Mouse (Mus musculus) kidney, embryonic 16.5 days (tissue): ENCODE data around the gene Dscam. TPM values are rescaled to one million over a fixed set of nuclear protein-coding genes. Genes with fewer than 3 reads are reported as not detected.
A peak's percentile ranks its signal among the peaks of the same experiment; 100 is the strongest.
"Not testable (repeated sequence)": the region's sequence is repeated elsewhere in the genome, so short reads cannot be mapped to it uniquely, and the experiment has no call there.

Experiments used
- ATAC-seq: fragments of 200-750 bp; cut with Nextera tagmentation; 2 replicates; pipeline ENCODE4 v1.8.0; 2017; ENCODE audit warnings: moderate TSS enrichment; ENCODE audit not compliant: low FRiP score, low TSS enrichment
- H3K27ac ChIP-seq: fragments of 300-500 bp; sonication (generic); 2 replicates; pipeline ENCODE4 v1.5.1; 2014; ENCODE audit warnings: low read length
- H3K27me3 ChIP-seq: fragments of 300-500 bp; sonication (generic); 2 replicates; pipeline ENCODE4 v1.6.1; 2014; ENCODE audit warnings: low read length, control low read depth, mixed read lengths; ENCODE audit not compliant: insufficient read depth
- H3K36me3 ChIP-seq: fragments of 300-500 bp; sonication (generic); 2 replicates; pipeline ENCODE4 v1.6.1; 2014; ENCODE audit warnings: low read length, control low read depth, mixed read lengths; ENCODE audit not compliant: insufficient read depth
- H3K4me1 ChIP-seq: fragments of 300-500 bp; sonication (generic); 2 replicates; pipeline ENCODE4 v1.6.1; 2014; ENCODE audit warnings: low read length, control low read depth, mixed read lengths; ENCODE audit not compliant: insufficient read depth
- H3K4me2 ChIP-seq: fragments of 300-500 bp; sonication (generic); replicated peaks from 2 replicates; pipeline ENCODE4 v1.6.1; 2014; ENCODE audit warnings: low read depth, low read length
- H3K4me3 ChIP-seq: fragments of 300-500 bp; sonication (generic); 2 replicates; pipeline ENCODE4 v1.5.1; 2014; ENCODE audit warnings: mild to moderate bottlenecking, low read length
- H3K9ac ChIP-seq: fragments of 300-500 bp; sonication (generic); replicated peaks from 2 replicates; pipeline ENCODE4 v1.6.1; 2014; ENCODE audit warnings: low read length
- H3K9me3 ChIP-seq: fragments of 300-500 bp; sonication (generic); 2 replicates; pipeline ENCODE4 v1.6.1; 2016; ENCODE audit warnings: low read length, control low read depth
- WGBS: fragments of 180-500 bp; shearing (Covaris S2); extraction: QIAGEN DNeasy Blood & Tissue Kit; methylation state at CpG from one replicate; pipeline ENCODE4 v1.1.7; 2014; 5-methylcytosine and 5-hydroxymethylcytosine counted together
- polyA plus RNA-seq: library from polyadenylated mRNA; unstranded; fragments of >200 nt; fragmentation: Nextera tagmentation; extraction: Ambion mirVana; gene quantifications from 2 replicates; pipeline ENCODE4 v1.2.1, GENCODE M21; 2015

Dscam gene
- polyA plus RNA-seq, 1 experiment from 2014 or later: 0.04 TPM

DNA sequence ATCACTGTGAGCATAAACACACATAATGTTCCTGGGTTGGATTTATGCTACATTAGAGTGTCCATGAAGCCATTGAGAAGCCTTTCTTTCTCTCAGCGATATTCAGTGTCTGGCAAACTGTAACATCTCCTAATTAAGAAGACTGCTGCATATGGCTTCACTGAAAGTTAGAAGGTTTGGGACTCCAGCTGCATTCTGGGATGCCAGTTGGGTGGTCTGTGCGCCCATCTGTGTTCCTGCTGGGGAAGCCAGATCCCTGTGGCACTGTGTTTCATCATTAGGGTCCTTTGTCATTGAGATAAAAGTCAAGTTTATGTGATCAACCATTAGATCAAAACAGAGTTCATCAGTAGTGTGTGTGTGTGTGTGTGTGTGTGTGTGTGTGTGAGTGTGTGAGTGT lies 284.7 kb downstream of the Dscam start:
- Histone ChIP-seq H3K4me3 (no peak overlapping the region), H3K4me2 (no peak overlapping the region), H3K4me1 (peaks cover 11% of the 10 kb centered on the region), H3K9ac (no peak overlapping the region), H3K36me3 (no peaks in the 10 kb centered on the region), H3K27me3 (no peaks in the 10 kb centered on the region), H3K27ac (no peak overlapping the region), H3K9me3 (no peaks in the 10 kb centered on the region)
- WGBS: 77% methylated on average over 2 of the region's 2 CpGs
- ATAC-seq: no peak

DNA sequence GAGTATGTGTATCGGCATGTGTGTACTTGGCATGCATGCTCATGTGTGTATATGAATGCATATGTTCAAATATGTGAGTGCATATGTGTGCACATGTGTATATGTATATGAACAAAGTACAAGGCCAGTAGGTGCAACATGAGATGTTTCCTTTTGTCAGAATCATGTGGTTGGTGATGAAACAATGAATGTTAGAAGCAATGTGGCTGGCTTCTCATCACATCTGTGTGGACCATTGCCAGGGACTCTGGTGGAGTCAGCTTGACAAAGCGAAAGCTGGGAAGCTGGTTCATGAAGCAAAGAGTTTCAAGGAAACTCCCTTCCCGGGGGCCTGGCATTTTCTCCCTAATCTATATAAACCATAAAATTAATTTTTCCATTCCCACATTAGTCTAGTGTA lies 286.0 kb downstream of the Dscam start:
- H3K4me2 ChIP-seq, H3K36me3 ChIP-seq, H3K9me3 ChIP-seq, H3K27ac ChIP-seq, H3K27me3 ChIP-seq, ATAC-seq, H3K9ac ChIP-seq, H3K4me3 ChIP-seq: not testable (repeated sequence)
- WGBS: 91% methylated on average over 2 of the region's 3 CpGs
- peaks cover 11% of the 10 kb centered on the region for H3K4me1 ChIP-seq

DNA sequence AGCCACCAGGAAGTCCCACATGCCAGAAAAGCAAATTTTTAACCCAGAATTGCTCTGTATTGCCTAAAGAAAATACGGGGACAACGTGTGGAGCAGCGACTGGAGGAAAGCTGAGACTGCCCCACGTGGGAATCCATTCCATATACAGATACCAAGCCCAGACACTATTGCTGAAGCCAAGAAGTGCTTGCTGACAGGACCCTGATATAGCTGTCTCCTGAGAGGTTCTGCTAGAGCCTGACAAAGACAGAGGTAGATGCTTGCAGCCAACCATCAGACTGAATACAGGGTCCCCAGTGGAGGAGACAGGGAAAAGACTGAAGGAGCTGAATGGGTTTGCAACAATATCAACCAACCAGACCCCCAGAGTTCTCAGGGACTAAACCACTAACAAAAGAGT lies 293.3 kb downstream of the Dscam start:
- 56% methylated on average over 4 of the region's 4 CpGs for WGBS
- Histone ChIP-seq H3K4me2 (no peak overlapping the region), H3K4me3 (no peak overlapping the region), H3K36me3 (no peaks in the 10 kb centered on the region), H3K9ac (no peak overlapping the region), H3K9me3 (no peaks in the 10 kb centered on the region), H3K27me3 (no peaks in the 10 kb centered on the region), H3K27ac (no peak overlapping the region), H3K4me1 (no peaks in the 10 kb centered on the region)
- no peak for ATAC-seq

DNA sequence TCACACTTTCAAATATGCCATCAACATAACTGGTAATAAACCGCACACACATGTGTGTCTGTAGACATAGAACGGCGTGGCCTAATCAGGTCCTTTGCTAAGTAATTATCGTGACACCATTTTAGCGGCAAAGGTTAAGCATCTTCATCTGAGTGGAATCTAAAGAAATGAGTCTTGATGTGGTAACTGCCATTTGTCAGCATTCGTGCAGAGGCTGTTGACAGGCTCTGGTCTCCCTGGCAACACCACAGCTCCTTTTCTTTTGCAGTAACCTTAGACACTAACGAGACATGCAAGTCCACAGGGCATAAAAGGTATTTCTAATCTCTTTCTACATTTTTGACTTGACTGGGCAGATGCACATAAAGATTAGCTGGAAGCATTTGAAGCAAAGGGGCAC lies 297.8 kb downstream of the Dscam start:
- WGBS: 63% methylated on average over 7 of the region's 7 CpGs
- Histone ChIP-seq H3K27ac (no peak overlapping the region), H3K4me2 (no peak overlapping the region), H3K4me3 (no peak overlapping the region), H3K4me1 (no peaks in the 10 kb centered on the region), H3K27me3 (no peaks in the 10 kb centered on the region), H3K9ac (no peak overlapping the region), H3K36me3 (no peaks in the 10 kb centered on the region), H3K9me3 (no peaks in the 10 kb centered on the region)
- no peak for ATAC-seq

DNA sequence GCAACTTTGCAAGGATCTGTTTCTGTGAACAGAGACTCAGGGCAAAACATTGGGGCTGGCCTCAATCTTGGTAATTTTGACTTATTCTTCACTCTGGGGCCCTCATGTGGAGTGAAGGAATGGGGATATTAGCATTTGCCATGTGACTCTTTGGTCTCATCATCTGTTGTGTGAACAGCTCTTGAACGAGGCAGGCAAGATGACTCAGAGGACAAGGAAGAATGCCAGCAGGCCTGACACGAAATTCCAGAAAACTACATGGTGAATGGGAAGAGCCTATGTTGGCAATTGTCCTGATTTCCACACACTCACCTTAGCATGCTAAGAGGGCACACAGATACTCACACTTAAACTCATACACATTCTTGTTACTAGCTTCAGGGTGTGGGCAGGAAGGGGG lies 313.0 kb downstream of the Dscam start:
- Histone ChIP-seq H3K4me2 (no peak overlapping the region), H3K9me3 (no peaks in the 10 kb centered on the region), H3K36me3 (no peaks in the 10 kb centered on the region), H3K9ac (no peak overlapping the region), H3K27ac (no peak overlapping the region), H3K4me3 (no peak overlapping the region), H3K27me3 (0 out of 2 replicates have a peak, but pooled peaks cover 2% of the 10 kb centered on the region), H3K4me1 (no peaks in the 10 kb centered on the region)
- WGBS: 51% methylated on average over 2 of the region's 2 CpGs
- no peak for ATAC-seq

DNA sequence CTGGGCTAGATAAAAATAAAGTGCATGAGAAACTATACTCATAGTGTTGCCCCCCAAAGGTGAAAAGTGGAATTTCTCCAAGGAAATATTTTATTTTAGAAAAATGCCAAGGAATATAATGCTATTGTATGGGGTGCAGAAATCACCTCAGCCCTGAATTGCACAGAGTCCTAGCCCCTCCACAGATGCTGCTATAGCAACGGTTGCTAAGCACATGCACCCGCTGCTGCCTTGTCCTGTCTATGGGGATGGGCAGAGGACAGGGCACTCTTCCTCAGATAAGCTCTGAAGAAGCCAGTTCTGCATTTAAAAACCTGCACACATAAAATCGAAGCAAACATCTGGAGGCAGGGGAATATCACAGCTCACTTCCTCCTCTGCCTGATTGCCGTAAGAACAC lies 315.5 kb downstream of the Dscam start:
- WGBS: 67% methylated on average over 4 of the region's 4 CpGs
- 0 out of 2 replicates have a peak, but pooled peaks cover 2% of the 10 kb centered on the region for H3K27me3 ChIP-seq
- no peaks in the 10 kb centered on the region for H3K9me3 ChIP-seq
- no peaks in the 10 kb centered on the region for H3K36me3 ChIP-seq
- no peak for ATAC-seq
- H3K27ac ChIP-seq: no peak overlapping the region
- no peaks in the 10 kb centered on the region for H3K4me1 ChIP-seq
- no peak overlapping the region for H3K9ac ChIP-seq
- H3K4me2 ChIP-seq: no peak overlapping the region
- H3K4me3 ChIP-seq: no peak overlapping the region

DNA sequence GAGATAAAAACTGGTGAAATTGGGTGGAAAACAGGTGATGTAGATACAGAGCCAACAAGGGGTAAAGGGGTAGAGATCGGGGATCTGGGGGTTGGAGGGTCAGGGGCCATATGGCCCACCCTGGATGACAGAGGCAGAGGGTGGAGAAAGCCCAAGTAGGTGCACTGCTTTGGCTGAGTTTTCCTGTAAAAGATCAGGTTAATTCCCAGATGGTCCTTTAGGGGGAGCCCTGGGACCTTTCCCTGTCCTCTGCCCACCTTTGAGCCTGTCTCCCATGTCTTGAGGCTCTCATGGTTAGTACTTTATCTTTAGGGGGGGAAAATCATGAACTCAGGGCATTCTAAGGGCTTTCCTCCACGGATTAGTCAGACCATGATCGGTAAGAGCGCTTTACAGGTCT lies 318.2 kb downstream of the Dscam start:
- WGBS: 24% methylated on average over 4 of the region's 4 CpGs
- Histone ChIP-seq H3K4me2 (no peak overlapping the region), H3K9me3 (no peaks in the 10 kb centered on the region), H3K36me3 (no peaks in the 10 kb centered on the region), H3K4me1 (no peaks in the 10 kb centered on the region), H3K4me3 (no peak overlapping the region), H3K27ac (no peak overlapping the region), H3K27me3 (0 out of 2 replicates have a peak, but pooled peaks cover 2% of the 10 kb centered on the region), H3K9ac (no peak overlapping the region)
- peak; percentile 31; the same call in 1 of the 2 replicates for ATAC-seq

DNA sequence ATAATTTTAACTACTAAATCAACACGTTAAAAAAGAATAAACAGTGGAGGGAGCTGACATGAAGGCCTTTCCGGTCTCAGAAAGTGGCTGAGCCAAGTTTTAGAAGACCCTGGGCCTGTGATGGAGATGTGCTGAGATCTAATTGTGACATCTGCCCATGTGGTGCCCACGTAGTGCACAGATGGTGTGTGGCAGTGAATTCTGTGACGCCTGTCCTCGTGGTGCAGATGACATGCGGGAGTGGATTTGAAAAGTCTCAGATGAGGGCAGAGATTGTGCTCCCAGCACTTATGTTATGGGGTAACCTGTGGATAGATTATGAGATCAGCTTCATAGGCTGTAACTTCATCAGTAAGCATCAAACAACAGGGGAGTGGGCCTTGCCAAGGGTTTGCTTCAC lies 321.6 kb downstream of the Dscam start:
- H3K4me3 ChIP-seq: no peak overlapping the region
- H3K9ac ChIP-seq: no peak overlapping the region
- 83% methylated on average over 6 of the region's 6 CpGs for WGBS
- H3K27me3 ChIP-seq: 0 out of 2 replicates have a peak, but pooled peaks cover 2% of the 10 kb centered on the region
- no peak overlapping the region for H3K27ac ChIP-seq
- H3K9me3 ChIP-seq: no peaks in the 10 kb centered on the region
- no peak overlapping the region for H3K4me2 ChIP-seq
- H3K4me1 ChIP-seq: peaks cover 9% of the 10 kb centered on the region
- no peak for ATAC-seq
- H3K36me3 ChIP-seq: no peaks in the 10 kb centered on the region

DNA sequence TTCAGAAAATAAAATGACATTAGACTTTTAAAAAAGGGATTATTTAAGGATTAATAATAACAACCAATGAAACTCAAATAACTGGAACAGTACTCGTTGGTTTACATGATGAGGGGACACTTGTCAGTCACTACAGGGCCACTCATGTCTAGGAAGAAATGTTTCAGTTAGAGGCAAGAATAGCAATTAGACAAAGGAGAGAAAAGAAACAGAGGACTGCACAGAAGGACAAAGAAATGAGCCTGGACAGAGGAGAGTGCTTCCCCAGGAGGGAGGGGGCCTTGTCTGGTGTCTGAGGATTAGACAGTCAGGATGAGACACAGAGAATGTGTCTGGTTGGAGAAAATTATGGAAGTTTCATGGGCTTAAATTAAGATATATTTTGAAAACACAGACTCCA lies 324.0 kb downstream of the Dscam start:
- H3K4me3 ChIP-seq: no peak overlapping the region
- no peak for ATAC-seq
- H3K27me3 ChIP-seq: no peaks in the 10 kb centered on the region
- H3K9me3 ChIP-seq: no peaks in the 10 kb centered on the region
- H3K36me3 ChIP-seq: no peaks in the 10 kb centered on the region
- no peak overlapping the region for H3K9ac ChIP-seq
- peaks cover 9% of the 10 kb centered on the region for H3K4me1 ChIP-seq
- H3K27ac ChIP-seq: no peak overlapping the region
- H3K4me2 ChIP-seq: no peak overlapping the region
- 50% methylated on average over 1 of the region's 1 CpGs for WGBS

DNA sequence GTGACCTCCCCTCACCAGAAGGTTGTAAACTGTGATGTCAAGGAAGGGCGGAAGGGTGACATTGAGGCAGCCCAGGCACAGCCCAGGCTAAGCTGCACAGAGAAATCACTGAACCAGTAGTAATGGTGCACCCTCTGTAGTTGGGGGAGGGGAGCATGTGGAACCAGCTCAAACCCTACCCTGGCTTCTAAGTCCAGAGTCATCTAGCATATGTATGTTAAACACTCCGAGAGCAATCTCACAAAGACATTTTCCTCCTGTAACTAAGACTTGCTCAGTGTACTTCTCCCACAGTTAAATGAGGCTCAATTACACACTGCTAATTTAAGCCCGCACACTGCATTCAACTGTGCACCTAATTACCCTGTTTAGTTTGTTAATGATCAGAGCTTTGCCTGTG lies 324.4 kb downstream of the Dscam start:
- Histone ChIP-seq H3K4me1 (peaks cover 9% of the 10 kb centered on the region), H3K4me2 (no peak overlapping the region), H3K36me3 (no peaks in the 10 kb centered on the region), H3K27me3 (no peaks in the 10 kb centered on the region), H3K4me3 (no peak overlapping the region), H3K9ac (no peak overlapping the region), H3K27ac (0 out of 2 replicates have a peak overlapping the region, but pooled peaks have one; percentile 24), H3K9me3 (no peaks in the 10 kb centered on the region)
- 26% methylated on average over 3 of the region's 3 CpGs for WGBS
- ATAC-seq: peak; percentile 39; the same call in 1 of the 2 replicates
